Mouse (Mus musculus) liver, embryonic 14 days (tissue): ENCODE measurements around the gene Tcp11. TPM values are rescaled to one million over a fixed set of nuclear protein-coding genes. Genes with fewer than 3 reads are reported as not detected.

Experiments used
- polyA plus RNA-seq: library from polyadenylated mRNA; depleted of rRNA; stranded (reverse); fragments of >200 nt; gene quantifications from 2 replicates; pipeline ENCODE4 v1.2.3, GENCODE M21; 2012; rRNA removed

Gene Tcp11
- polyA plus RNA-seq: 0.10 and 0.12 TPM in 2 replicates

GRCm38 (mm10) chr17:28080045-28080816 lies at the start of gene Tcp11:
TSS of gene Tcp11 (minus strand) at chr17:28080639.

Other genes starting within 250 kb of the Tcp11 start
- 87.9 and 89.2 TPM in 2 replicates for gene Snrpc, start 242.5 kb downstream of the Tcp11 start, polyA plus RNA-seq
- gene Uhrf1bp1, start 224.2 kb downstream of the Tcp11 start, polyA plus RNA-seq: 3.1 and 3.4 TPM in 2 replicates
- gene Anks1, start 171.3 kb downstream of the Tcp11 start, polyA plus RNA-seq: 4.8 and 5.7 TPM in 2 replicates
- 17.6 and 20.5 TPM in 2 replicates for gene Taf11, start 170.8 kb downstream of the Tcp11 start, polyA plus RNA-seq
- gene Scube3, start 61.5 kb upstream of the Tcp11 start, polyA plus RNA-seq: 0.23 and 0.34 TPM in 2 replicates
- gene Zfp523, start 96.5 kb upstream of the Tcp11 start, polyA plus RNA-seq: 6.4 and 6.5 TPM in 2 replicates
- gene Def6, start 127.1 kb upstream of the Tcp11 start, polyA plus RNA-seq: 11.7 and 11.8 TPM in 2 replicates
- 4.7 and 5.3 TPM in 2 replicates for gene Ppard, start 152.1 kb upstream of the Tcp11 start, polyA plus RNA-seq
- gene Fance, start 232.9 kb upstream of the Tcp11 start, polyA plus RNA-seq: 3.9 and 5.3 TPM in 2 replicates
- gene Rpl10a, start 247.8 kb upstream of the Tcp11 start, polyA plus RNA-seq: 1,745 and 1,892 TPM in 2 replicates